Mouse (Mus musculus): Measurements from ENCODE around the gene Rpp21. TPM values are rescaled to one million over a fixed set of nuclear protein-coding genes. Genes with fewer than 3 reads are reported as not detected.

Rpp21 gene
- polyA plus RNA-seq, 1 experiment from 2014 or later = 151 TPM

DNA sequence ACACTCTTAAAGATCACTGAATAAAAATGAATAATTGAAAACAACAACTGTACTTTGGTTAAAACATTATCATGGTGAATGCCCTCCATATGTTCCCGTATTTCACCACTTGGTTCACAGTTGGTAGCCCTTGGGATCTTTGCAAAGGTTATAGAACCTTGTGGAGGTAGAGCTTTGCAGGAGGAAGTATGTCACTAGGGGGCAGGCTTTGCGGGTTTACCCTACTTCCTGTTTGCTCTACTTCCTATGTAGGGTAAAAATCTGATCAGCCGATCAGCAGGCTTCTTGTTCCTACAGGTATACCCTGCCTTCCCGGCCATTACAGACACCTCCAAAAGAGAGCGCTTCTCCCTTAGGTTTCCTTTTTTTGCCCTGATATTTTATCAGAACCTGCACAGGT lies 8.0 kb upstream of the Rpp21 start:
- H3K36me3 ChIP-seq (replicated peaks; ENCODE audit: control insufficient read depth, insufficient read depth) = peaks cover 79% of the 10 kb centered on the region
- peaks cover 11% of the 10 kb centered on the region for H3K4me1 ChIP-seq (replicated peaks; ENCODE audit: control insufficient read depth, insufficient read depth, low read length)
- no peak overlapping the region for H3K27ac ChIP-seq
- ATAC-seq (ENCODE audit: low FRiP score) (no peak), DNase-seq (ENCODE audit: low spot score) (no peak)
- WGBS = 80% methylated on average over 5 of the region's 5 CpGs
- no peaks in the 10 kb centered on the region for H3K9me3 ChIP-seq (ENCODE audit: control insufficient read depth, low read length)
- no peak overlapping the region for H3K4me2 ChIP-seq (replicated peaks)
- H3K4me3 ChIP-seq (replicated peaks; ENCODE audit: low read length) = no peak overlapping the region
- no peak overlapping the region for H3K9ac ChIP-seq
- H3K27me3 ChIP-seq (ENCODE audit: control insufficient read depth, insufficient read depth, low read length) = no peaks in the 10 kb centered on the region

DNA sequence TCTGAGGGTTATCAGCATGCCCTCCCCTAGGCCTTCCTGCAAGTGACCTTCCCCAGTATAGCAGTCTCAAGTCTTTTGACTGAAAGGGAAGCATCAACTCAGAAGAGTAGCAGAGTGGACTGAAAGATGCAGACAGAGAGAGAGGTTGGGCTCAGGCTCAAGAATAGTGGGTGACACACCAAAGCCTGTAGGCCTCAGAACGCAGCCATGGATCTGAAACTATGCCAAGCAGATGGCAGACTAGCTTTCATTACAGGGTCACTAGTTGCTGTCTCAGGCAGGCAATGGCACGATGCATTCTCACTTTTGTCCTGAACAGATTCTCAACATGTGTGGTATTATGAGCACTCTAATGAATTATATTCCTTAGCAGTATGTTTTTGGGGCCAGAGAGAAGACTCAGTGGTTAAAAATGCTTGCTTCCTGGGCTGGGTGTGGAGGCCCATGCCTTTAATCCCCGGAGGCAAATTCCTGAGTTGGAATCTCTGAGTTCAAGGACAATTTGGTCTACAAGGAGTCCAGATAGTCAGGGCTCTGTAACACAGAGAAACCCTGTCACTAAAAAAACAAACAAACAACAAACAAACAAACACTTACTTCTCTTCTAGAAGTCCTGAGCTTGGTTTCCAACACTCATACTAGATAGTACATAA lies 6.5 kb upstream of the Rpp21 start:
- H3K27me3 ChIP-seq (ENCODE audit: control insufficient read depth, insufficient read depth, low read length) = no peaks in the 10 kb centered on the region
- H3K9me3 ChIP-seq (ENCODE audit: control insufficient read depth, low read length) = no peaks in the 10 kb centered on the region
- WGBS = 93% methylated on average over 3 of the region's 3 CpGs
- no peak overlapping the region for H3K4me3 ChIP-seq (replicated peaks; ENCODE audit: low read length)
- no peaks in the 10 kb centered on the region for H3K4me1 ChIP-seq (replicated peaks; ENCODE audit: control insufficient read depth, insufficient read depth, low read length)
- no peak overlapping the region for H3K9ac ChIP-seq
- peaks cover 93% of the 10 kb centered on the region for H3K36me3 ChIP-seq (replicated peaks; ENCODE audit: control insufficient read depth, insufficient read depth)
- ATAC-seq (ENCODE audit: low FRiP score) (no peak), DNase-seq (ENCODE audit: low spot score) (no peak)
- H3K27ac ChIP-seq = no peak overlapping the region
- no peak overlapping the region for H3K4me2 ChIP-seq (replicated peaks)

DNA sequence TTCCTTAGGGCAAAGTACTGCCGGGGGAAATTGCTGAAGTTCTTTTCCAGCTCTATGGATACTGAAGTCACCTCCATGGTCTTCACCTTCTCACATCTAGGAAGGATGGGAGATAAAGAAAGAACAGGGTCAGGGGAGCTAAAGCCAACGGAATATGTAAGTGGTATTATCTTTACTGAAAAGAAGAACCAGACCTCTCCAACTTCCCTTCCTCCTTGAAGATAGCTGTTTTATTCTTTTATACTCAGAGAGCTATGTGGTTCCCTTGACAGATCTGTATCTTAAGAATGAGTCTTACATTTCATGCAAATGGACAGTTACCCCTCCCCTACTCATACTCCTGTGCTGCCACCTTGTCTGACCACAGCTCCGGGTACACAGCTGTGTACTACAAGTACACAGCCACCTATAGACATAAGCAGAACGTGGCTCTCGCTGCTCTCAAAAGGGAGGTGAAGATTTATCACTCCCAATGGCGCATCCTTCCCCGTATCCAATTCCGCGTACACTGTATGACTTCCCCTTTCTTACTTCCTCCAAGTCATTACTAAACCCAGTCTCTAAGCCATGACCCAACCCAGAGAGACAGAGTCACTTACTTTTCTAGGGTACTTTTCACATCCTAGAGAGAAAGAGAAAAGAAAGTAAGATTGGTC lies 3.8 kb upstream of the Rpp21 start:
- H3K4me1 ChIP-seq (replicated peaks; ENCODE audit: control insufficient read depth, insufficient read depth, low read length) = no peaks in the 10 kb centered on the region; the same call in 1 of the 2 replicates
- no peaks in the 10 kb centered on the region for H3K9me3 ChIP-seq (ENCODE audit: control insufficient read depth, low read length)
- no peak overlapping the region for H3K27ac ChIP-seq
- ATAC-seq (ENCODE audit: low FRiP score) (no peak), DNase-seq (ENCODE audit: low spot score) (no peak)
- H3K36me3 ChIP-seq (replicated peaks; ENCODE audit: control insufficient read depth, insufficient read depth) = peaks cover 82% of the 10 kb centered on the region
- 93% methylated on average over 9 of the region's 9 CpGs for WGBS
- no peak overlapping the region for H3K4me3 ChIP-seq (replicated peaks; ENCODE audit: low read length)
- no peak overlapping the region for H3K9ac ChIP-seq
- no peak overlapping the region for H3K4me2 ChIP-seq (replicated peaks)
- no peaks in the 10 kb centered on the region for H3K27me3 ChIP-seq (ENCODE audit: control insufficient read depth, insufficient read depth, low read length)

DNA sequence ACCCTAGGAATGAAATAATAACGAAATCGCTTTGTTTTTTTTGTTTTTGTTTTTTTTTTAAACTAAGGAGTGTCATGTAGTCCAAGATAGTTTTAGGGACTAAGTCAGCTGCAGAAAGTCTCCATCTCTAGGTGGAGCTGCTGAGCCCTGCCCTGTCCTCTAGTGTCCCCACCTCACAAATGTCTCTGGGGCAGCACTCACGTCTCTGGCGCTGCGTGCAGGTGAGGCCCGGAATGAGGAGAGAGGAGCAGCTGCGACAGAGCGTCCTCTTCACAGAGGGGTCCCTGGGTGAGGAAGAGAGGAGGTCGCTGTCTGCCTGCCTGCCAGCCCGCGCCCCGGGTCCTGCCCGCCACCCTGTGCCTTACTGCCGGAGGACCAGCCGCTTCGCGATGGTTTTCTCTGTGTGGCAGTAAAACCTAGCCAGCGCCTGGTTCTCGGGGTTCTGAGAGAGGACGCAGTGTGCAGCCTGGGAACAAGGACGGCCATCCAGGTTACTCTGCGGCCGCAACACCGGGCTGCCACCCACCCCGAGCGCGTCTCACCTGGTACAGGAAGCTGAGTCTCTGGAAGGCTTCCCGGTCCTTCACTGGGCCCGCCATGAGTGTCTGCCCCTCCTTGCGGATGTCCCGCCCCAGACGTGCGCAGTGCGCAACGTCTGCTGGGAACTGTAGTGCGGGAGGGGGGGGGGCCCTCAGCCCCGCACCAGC lies 475 bp downstream of the Rpp21 start:
- H3K27ac ChIP-seq = peak overlapping the region; percentile 91
- DNase-seq (ENCODE audit: low spot score) = peak; percentile 83
- no peaks in the 10 kb centered on the region for H3K27me3 ChIP-seq (ENCODE audit: control insufficient read depth, insufficient read depth, low read length)
- no peaks in the 10 kb centered on the region for H3K9me3 ChIP-seq (ENCODE audit: control insufficient read depth, low read length)
- H3K36me3 ChIP-seq (replicated peaks; ENCODE audit: control insufficient read depth, insufficient read depth) = peaks cover 40% of the 10 kb centered on the region
- no peaks in the 10 kb centered on the region; the same call in 1 of the 2 replicates for H3K4me1 ChIP-seq (replicated peaks; ENCODE audit: control insufficient read depth, insufficient read depth, low read length)
- peak; percentile 97 for ATAC-seq (ENCODE audit: low FRiP score)
- peak overlapping the region; percentile 57 for H3K4me2 ChIP-seq (replicated peaks)
- peak overlapping the region; percentile 82 for H3K4me3 ChIP-seq (replicated peaks; ENCODE audit: low read length)
- H3K9ac ChIP-seq = peak overlapping the region; percentile 85
- under 1% methylated on average over 36 of the region's 37 CpGs for WGBS

DNA sequence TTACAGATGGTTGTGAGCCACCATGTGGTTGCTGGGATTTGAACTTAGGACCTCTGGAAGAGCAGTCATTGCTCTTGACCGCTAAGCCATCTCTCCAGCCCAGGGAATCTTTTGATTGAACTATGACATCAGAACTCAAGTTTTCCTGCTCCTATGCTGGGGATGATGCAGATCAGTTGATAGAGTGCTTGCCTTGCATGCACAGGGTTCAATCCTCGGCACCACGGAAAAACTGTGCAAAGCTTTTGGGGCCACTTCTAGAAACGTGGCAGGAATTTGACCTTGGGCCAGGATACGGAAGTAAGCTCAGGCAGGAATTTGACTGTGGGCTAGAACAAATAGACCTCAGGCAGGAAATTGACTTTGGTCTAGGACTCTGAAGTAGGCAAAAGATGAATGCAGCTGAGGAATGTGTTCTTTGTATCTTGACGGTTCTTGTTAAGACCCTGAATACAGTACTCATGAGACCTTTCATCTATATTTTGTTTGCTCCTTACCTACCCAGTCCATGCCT lies 4.7 kb downstream of the Rpp21 start:
- no peak overlapping the region for H3K4me2 ChIP-seq (replicated peaks)
- H3K27me3 ChIP-seq (ENCODE audit: control insufficient read depth, insufficient read depth, low read length) = peaks cover 24% of the 10 kb centered on the region
- H3K4me3 ChIP-seq (replicated peaks; ENCODE audit: low read length) = no peak overlapping the region
- H3K9ac ChIP-seq = no peak overlapping the region
- 69% methylated on average over 6 of the region's 6 CpGs for WGBS
- no peak overlapping the region for H3K27ac ChIP-seq
- H3K36me3 ChIP-seq (replicated peaks; ENCODE audit: control insufficient read depth, insufficient read depth) = no peaks in the 10 kb centered on the region
- H3K9me3 ChIP-seq (ENCODE audit: control insufficient read depth, low read length) = no peaks in the 10 kb centered on the region
- no peak for ATAC-seq (ENCODE audit: low FRiP score)
- peaks cover 3% of the 10 kb centered on the region; the same call in 1 of the 2 replicates for H3K4me1 ChIP-seq (replicated peaks; ENCODE audit: control insufficient read depth, insufficient read depth, low read length)
- DNase-seq (ENCODE audit: low spot score) = no peak

DNA sequence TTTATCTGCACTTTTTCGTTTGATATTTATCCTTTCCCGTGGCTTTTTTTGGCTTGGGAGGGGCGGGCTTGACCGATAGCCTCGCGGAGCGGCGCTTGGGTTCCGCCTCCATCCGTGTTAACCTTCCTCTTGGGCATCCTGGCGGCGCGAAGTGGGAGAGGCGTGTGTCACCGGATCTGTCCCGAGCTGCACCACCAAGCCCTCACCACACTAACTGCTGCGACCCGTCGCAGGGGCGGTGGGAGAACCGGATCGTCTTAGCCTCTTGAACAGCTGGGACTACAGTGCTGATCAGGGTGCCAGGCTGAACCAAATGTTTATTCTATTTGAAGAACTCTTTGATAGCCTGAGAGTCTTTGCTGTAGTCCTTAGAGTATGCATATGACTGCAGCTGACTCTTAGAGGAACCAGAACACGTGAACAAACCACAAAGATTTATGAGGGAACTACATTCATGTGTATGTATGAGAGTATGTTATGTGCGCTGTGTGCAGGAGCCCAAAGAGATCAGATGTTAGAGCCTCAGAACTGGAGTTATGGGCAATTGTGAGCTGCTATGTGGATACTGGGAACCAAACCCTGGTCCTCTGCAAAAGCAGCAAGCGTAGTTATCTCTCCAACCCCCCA lies 5.5 kb downstream of the Rpp21 start:
- DNase-seq (ENCODE audit: low spot score) (no peak), ATAC-seq (ENCODE audit: low FRiP score) (no peak)
- Histone ChIP-seq H3K9me3 (ENCODE audit: control insufficient read depth, low read length) (no peaks in the 10 kb centered on the region), H3K27me3 (ENCODE audit: control insufficient read depth, insufficient read depth, low read length) (peaks cover 27% of the 10 kb centered on the region), H3K4me1 (replicated peaks; ENCODE audit: control insufficient read depth, insufficient read depth, low read length) (peaks cover 3% of the 10 kb centered on the region; the same call in 1 of the 2 replicates), H3K27ac (no peak overlapping the region), H3K4me2 (replicated peaks) (peak overlapping the region; percentile 43), H3K36me3 (replicated peaks; ENCODE audit: control insufficient read depth, insufficient read depth) (no peaks in the 10 kb centered on the region), H3K9ac (no peak overlapping the region), H3K4me3 (replicated peaks; ENCODE audit: low read length) (no peak overlapping the region)
- 10% methylated on average over 25 of the region's 25 CpGs for WGBS

DNA sequence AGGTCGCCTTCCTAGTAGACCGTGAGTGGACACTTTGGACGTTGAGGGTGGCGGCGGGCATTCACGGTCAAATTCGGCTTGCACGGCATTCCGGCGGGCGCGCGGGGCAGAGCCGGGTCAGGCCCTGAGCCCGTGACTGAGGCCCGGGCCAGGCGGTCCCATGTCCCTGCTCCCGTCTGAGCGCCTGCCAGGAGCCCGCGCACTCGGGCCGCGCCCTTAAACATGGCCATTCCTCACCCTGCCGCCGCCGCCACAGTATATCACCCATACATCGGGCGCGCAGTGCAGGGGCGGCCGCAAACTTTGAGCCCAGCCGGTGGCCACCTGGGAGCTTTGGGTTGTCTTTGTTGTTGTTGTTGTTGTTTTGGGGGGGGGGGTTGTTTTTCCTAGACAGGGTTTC lies 9.0 kb downstream of the Rpp21 start:
- no peak for DNase-seq (ENCODE audit: low spot score)
- H3K4me3 ChIP-seq (replicated peaks; ENCODE audit: low read length) = no peak overlapping the region
- no peaks in the 10 kb centered on the region for H3K36me3 ChIP-seq (replicated peaks; ENCODE audit: control insufficient read depth, insufficient read depth)
- H3K4me2 ChIP-seq (replicated peaks) = no peak overlapping the region
- H3K27ac ChIP-seq = no peak overlapping the region
- H3K27me3 ChIP-seq (ENCODE audit: control insufficient read depth, insufficient read depth, low read length) = peaks cover 27% of the 10 kb centered on the region
- H3K9me3 ChIP-seq (ENCODE audit: control insufficient read depth, low read length) = no peaks in the 10 kb centered on the region
- 0 out of 2 replicates have a peak, but pooled peaks cover 3% of the 10 kb centered on the region for H3K4me1 ChIP-seq (replicated peaks; ENCODE audit: control insufficient read depth, insufficient read depth, low read length)
- 29% methylated on average over 33 of the region's 33 CpGs for WGBS
- H3K9ac ChIP-seq = no peak overlapping the region
- no peak for ATAC-seq (ENCODE audit: low FRiP score)

DNA sequence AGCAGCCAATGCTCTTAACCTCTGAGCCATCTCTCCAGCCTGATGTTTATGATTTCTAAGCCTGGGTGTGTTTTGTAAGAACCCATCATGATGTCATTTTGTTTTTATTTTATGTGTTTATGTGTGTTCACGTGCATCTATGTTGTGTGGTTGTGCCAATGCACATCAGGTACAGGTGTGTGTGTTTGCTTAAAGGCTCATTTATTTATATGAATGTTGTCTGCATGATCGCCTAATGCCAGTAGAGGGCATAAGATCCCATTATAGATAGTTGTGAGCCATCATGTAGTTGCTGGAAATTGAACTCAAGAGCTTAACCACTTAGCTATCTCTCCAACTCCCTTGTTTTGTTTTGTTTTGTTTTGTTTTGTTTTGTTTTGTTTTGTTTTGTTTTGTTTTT lies 12.1 kb downstream of the Rpp21 start:
- Histone ChIP-seq H3K27ac (no peak overlapping the region), H3K4me2 (replicated peaks) (no peak overlapping the region), H3K27me3 (ENCODE audit: control insufficient read depth, insufficient read depth, low read length) (peaks cover 23% of the 10 kb centered on the region), H3K36me3 (replicated peaks; ENCODE audit: control insufficient read depth, insufficient read depth) (no peaks in the 10 kb centered on the region), H3K4me3 (replicated peaks; ENCODE audit: low read length) (no peak overlapping the region), H3K4me1 (replicated peaks; ENCODE audit: control insufficient read depth, insufficient read depth, low read length) (no peaks in the 10 kb centered on the region), H3K9ac (no peak overlapping the region), H3K9me3 (ENCODE audit: control insufficient read depth, low read length) (no peaks in the 10 kb centered on the region)
- ATAC-seq (ENCODE audit: low FRiP score) (no peak), DNase-seq (ENCODE audit: low spot score) (no peak)
- WGBS = 86% methylated on average over 2 of the region's 2 CpGs

DNA sequence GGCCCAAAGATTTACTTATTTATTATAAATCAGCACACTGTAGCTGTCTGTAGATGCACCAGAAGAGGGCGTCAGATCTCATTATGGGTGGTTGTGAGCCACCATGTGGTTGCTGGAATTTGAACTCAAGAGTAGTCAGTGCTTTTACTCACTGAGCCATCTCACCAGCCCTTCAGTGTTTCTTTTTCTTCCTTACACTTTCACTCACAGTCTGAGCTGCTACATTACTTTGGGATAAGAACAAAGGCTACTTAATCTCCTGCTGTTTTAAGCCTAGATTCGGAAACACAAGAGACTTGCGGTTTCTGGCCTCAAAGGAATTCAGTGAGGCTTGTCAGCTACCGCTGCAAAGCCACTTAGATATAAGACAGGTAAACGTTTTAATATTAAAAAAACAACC lies 13.8 kb downstream of the Rpp21 start:
- Histone ChIP-seq H3K4me3 (replicated peaks; ENCODE audit: low read length) (no peak overlapping the region), H3K4me2 (replicated peaks) (no peak overlapping the region), H3K27me3 (ENCODE audit: control insufficient read depth, insufficient read depth, low read length) (peaks cover 13% of the 10 kb centered on the region), H3K9me3 (ENCODE audit: control insufficient read depth, low read length) (no peaks in the 10 kb centered on the region), H3K4me1 (replicated peaks; ENCODE audit: control insufficient read depth, insufficient read depth, low read length) (no peaks in the 10 kb centered on the region), H3K36me3 (replicated peaks; ENCODE audit: control insufficient read depth, insufficient read depth) (no peaks in the 10 kb centered on the region), H3K9ac (no peak overlapping the region), H3K27ac (no peak overlapping the region)
- 37% methylated on average over 5 of the region's 5 CpGs for WGBS
- no peak for DNase-seq (ENCODE audit: low spot score)
- no peak for ATAC-seq (ENCODE audit: low FRiP score)

All from hindbrain, embryonic 14.5 days (tissue).